Mouse (Mus musculus) Muller cell, postnatal 12 days (primary cell): ENCODE results near the gene Cyp2c55.
A peak's percentile ranks its signal among the peaks of the same experiment; 100 is the strongest.

Source experiments
- DNase-seq: peaks from one replicate; pipeline ENCODE4 v3.0.0-alpha.2; 2015; ENCODE audit errors: inconsistent ontology term

The Cyp2c55 gene

DNA sequence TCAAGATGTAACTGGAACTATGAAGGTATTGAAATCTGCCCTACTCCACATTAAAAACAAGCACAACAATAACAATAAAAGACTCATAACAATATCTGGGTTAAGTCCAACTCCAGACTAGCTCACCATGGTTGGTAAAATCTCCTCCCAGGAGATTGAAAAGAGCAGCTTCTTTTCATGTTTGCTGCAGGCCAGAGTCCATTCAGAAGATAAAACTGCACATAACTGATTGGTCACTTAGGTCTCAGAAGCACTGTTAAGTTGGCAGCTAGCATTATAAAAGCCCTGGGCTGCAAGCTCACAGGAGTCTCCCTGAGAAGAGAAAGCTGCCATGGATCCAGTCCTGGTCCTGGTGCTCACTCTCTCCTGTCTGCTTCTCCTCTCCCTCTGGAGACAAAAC, at the start of gene Cyp2c55:
Cyp2c55 (plus strand) TSS at position 305 of the 400 bp plus-strand sequence.
- DNase-seq = no peak

DNA sequence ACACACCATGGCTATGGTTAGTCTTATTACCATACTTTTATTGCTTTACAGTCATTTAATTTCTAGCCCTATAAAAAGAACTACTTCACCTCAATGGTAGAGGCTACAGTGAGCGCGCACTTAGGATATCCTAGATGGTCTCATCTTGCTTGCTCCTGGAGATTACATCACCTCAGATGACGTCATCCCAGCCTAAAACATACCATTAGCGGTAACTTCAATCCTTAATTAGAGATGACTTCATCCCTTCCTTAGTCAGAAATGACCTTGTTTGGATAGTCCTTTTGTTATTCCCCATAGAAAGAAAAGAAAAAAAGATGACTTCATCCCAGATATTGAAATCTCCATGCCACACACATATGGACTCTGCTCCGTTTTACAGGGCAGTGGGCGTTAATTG, 36.1 kb upstream of the Cyp2c55 start:
- peak; percentile 41 for DNase-seq

DNA sequence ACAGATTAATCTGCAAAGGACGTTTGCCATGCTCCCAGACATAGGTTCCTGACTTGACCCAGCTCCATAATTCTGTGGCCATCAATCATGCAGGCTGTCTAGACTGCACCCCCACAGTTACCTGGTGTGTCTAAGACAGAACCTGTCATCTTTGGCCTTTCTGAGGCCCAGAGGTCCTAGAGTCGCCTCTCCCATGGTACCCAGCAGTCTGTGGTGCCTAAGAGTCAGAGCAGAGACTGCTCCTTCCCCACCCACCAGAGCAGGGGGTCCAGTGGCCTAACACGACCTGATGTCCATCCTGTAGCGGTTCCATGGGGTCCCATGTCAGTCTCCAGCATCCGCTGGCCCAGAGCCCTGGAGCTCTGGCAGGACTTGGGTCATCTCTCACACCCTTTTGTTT, 34.2 kb upstream of the Cyp2c55 start:
- no peak for DNase-seq

DNA sequence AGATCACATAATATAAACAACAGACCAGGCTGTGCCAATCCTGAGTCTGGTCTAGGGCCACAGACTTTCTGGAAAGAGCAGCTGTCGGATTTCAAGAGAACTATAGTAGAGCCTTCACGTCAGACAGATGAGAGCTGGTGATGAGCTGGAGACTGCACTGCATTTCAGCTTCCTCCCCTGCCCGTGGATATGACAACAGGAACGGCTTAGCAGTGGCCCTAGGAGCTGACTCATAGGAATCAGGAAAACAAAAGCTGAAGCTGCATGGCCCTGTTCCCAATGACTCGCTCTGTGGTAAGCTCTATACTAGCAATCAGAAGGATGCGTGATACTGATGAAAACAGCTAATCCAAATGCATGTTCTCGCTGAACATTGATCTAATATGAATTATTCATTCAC, 33.2 kb upstream of the Cyp2c55 start:
- DNase-seq = peak; percentile 83

DNA sequence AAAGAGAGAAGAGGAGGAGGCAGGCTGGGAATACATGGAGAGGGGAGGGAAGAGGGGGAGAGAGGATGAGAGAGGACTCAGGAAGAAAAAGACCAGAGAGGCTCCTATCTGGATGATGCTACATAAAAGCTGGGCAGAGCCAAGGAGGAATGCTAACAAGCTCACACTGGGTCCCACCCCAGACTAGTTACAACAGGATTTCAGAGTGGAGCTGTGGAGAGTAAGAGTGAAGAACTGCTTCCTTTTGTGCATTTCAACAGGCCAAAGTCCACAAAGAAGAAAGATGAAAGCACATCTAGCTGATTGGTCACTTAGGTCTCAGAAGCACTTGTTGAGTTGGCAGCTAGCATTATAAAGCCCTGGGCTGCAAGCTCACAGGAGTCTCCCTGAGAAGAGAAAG, 30.6 kb upstream of the Cyp2c55 start:
- no peak for DNase-seq

DNA sequence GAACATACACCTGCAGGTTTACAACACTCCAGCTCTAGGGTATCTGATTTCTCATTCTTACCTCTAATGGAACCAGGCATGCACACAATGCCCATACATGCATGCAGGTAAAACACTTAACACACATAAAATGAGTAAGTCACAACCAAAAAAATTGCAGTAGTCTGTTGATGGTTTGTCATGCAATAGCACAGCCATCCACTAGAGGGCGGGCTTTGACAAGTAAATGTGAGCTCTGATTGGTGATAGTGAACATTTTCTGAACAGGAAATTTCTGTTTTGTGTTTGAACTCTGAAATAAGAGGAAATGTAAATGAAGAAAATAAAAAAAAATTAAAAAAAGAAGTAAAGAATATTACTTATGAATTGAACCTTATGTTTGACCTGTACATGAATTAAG, 24.9 kb upstream of the Cyp2c55 start:
- peak; percentile 16 for DNase-seq

DNA sequence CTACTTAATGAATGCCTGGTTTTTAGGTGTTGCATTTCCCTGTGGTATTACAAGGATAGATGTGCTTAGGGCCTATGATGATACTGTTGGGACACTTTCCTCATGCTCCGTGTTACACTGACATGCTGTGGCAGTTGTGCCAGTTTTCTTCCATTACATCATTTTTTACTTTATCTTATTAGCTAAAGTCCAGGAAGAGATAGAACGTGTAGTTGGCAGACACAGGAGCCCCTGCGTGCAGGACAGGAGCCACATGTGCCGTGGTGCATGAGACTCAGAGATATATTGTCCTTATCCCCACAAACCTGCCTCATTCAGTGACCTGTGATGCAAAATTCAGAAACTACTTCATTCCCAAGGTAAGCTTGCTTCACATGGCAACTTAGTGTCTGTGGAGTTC, 8.6 kb upstream of the Cyp2c55 start:
- no peak for DNase-seq

DNA sequence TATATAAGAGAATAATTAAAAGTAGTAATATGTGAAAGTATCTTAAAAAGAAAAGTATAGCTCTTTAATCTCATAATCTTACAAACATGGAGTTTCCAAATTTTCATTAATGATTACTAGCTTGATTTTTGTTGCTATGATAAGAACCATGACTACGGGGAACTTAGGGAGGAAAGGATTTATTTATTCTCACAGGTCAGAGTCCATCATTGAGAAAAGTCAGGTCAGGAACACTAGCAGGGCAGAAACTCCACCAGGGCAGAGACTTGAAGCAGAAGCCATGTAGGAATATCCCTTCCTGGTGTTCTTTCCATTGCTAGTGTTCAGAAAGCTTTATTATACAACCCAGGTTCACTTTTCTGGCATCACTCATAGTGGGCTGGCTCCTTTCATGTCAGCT, 8.1 kb upstream of the Cyp2c55 start:
- no peak for DNase-seq

DNA sequence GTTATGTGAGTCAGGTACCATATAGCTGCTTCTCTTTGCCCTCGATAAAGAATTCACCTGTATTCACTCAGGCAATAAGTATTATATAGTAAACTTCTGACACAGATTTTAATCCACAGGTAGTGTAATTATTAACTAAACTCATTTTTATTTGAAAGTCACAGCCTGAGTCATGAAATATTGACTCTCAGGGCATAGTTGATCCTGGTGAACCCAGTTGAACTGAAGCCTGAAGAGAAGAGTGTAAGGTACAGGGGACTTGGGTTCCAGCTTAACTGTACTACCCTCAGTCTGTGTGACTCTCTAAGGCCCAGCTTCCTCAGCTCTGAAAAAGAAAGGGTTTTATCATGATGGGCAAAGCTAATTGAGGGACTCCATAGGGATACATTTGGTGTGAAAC, 1.7 kb upstream of the Cyp2c55 start:
- DNase-seq = no peak

DNA sequence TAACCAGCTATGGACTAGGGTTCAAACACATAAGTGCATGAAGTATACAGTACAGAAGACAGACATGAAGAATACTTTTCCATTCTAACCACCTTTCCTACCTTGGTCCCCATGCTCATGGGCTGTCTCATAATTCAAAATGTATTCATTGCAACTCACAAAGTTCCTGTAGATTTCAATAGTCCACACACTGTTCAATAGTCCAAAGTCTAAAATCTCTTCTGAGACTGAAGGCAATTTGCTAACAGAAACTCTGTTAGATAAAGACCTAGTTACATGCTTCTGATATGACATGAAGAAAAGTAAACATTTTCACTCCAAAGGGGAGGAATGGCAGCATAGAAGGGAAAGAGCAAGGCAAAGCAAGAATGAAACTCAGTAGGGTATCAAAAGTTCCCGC, 51.1 kb downstream of the Cyp2c55 start:
- no peak for DNase-seq

DNA sequence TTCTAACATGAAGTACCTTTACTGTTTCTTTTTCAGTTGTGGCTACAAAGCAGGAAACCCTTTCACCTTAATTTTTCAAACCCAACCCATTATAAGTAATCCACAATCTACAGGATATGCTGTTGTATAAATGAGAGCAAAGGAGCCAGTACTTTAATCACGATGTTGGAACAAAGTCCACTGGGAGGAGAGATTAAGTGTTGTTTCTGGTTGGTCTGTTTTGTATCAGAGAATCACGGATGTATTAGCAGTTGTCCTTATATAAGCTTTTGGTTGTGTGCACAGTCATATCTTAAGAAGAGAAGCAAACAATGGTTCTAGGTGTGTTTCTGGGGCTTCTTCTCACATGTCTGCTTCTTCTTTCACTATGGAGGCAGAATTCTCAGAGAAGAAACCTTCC, 53.9 kb downstream of the Cyp2c55 start, which contains the start of gene Cyp2c65:
Cyp2c65 (plus strand) TSS at position 297 of the 400 bp plus-strand sequence.
- DNase-seq = no peak
